Mouse (Mus musculus): ENCODE results near the gene Klf16.

- no peak for TF ChIP-seq TAL1 (IDR thresholded peaks at IDR 0.05; ENCODE audit: low read length)
- no peak for TF ChIP-seq GATA1 (IDR thresholded peaks at IDR 0.05; ENCODE audit: low read length)
Observed at GRCm38 (mm10) chr10:80549279-80549678, 27.8 kb downstream of the Klf16 start.

Data from erythroblast, embryonic 14.5 days (primary cell).